Mouse (Mus musculus) lung, adult 10 weeks (tissue): Measurements from ENCODE around the gene Slc25a18. TPM values are rescaled to one million over a fixed set of nuclear protein-coding genes. Genes with fewer than 3 reads are reported as not detected.

Source experiments
- polyA plus RNA-seq: library from polyadenylated mRNA; stranded (reverse); fragments of 350-450 nt; fragmentation: Illumina TruSeq; extraction: RNeasy Lipid Tissue Mini Kit (QIAGEN cat#74804); gene quantifications from one replicate; pipeline ENCODE4 v1.2.3, GENCODE M21; 2014; ENCODE audit warnings: low read depth, low replicate concordance; ENCODE audit not compliant: insufficient read depth

The Slc25a18 gene
- 0.71 TPM for polyA plus RNA-seq

DNA sequence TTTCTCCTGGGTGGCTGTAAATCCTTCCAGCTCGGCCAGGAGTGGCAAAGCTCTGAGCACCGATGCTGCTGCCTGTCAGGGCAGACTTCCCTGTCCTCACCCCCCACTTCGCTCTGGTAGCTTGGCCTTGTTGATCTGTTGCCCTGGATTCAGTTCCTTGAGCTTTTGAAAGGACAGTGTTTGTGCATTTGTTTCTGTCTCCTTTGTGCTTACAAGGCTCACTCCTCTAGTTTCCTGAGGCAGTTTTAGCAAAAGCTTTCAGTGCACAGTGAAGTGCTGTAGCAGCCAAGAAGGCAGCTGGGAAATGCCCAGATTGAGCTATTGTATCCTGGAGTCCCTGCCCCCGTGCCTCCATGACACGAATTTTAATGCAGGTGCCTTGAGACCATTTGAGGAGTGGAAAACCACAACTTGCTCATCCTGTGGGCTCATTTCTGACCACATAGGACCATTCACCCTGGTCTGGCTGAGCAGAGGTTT, at the start of gene Slc25a18:
TSS of gene Slc25a18 (plus strand) at position 430 of the 480 bp plus-strand sequence.

DNA sequence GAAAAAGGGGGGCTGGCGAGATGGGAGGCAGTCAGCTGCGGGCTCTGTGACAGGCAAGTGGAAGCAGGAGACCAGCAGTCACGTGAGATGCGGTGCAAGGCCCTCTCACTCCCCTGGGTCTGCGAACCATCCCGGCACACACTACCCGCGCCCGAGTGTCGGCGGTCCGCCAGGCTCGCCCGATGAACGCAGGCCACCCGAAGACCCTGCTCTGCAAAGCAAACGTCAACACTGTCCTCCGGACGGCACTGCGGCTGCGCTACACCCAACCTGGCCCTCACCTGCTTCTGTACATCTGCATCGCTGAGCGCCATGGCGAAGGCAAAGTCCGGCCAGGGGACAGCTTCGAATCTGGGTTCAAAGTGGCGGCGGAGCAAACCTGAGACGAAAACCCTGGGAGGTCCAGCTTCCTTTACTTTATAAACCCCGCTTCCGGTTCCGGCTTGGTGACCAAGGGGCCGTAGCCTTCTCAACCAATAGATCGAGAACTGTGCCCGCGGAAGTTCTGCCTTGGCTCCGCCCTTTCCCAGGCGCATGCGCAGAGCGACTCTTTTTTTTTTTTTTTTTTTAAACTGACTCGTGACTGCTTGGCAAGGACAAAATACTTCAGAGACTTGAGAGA, 49.0 kb downstream of the Slc25a18 start, which contains the start of gene Atp6v1e1:
TSS of gene Atp6v1e1 (minus strand) at position 487 of the 622 bp plus-strand sequence.

DNA sequence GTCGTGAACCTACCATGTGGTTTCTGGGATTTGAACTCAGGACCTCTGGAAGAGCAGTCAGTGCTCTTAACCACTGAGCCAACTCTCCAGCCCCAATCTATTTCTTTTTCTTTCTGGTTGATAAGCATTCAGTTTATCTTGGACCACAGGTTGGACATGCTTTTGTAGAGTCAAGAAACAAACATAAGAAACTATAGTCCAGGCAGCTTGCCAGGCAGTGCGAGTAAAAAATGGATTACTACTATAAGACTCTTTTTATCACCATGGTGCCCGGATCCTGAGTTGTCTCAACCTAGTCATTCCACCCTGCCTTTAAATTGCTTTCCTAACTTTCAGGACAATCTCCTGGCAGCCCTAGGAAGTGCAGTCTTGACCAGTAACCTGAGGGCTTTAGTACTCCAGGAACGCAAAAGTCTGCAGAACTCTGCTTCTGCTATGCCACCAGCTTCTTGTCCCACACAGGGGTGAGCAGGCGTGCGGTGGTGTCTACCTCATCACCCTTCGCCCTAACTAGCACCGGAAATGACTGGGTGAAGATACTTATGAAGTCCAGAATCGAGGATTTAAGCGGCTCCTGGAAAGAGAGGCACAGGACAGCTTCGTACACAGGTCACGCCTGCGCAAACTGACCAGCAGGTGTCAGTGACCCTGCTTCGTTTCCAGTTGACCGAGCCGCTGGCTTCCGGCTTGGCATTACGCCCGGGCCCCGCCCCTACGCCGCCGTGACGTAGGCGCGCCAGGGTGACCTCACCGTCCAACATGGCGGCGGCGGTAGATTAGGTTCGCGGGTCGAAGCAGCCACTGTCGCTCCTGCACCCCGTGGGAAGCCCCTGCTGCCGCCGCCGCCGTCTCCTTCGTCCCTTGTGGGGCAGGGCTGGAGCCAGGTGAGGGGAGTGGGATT, 62.3 kb downstream of the Slc25a18 start, which contains the start of gene Bcl2l13:
TSS of gene Bcl2l13 (plus strand) at position 739 of the 901 bp plus-strand sequence.

Other genes with a start within 250 kb of the Slc25a18 start
- gene Hdhd5, start 242.3 kb upstream of the Slc25a18 start, polyA plus RNA-seq = 10.5 TPM
- gene Cecr2, start 107.2 kb upstream of the Slc25a18 start, polyA plus RNA-seq = 1.4 TPM
- 139 TPM for gene Atp6v1e1, start 49.2 kb downstream of the Slc25a18 start, polyA plus RNA-seq
- 7.8 TPM for gene Bcl2l13, start 62.6 kb downstream of the Slc25a18 start, polyA plus RNA-seq
- 5.4 TPM for gene Bid, start 143.3 kb downstream of the Slc25a18 start, polyA plus RNA-seq